Mouse (Mus musculus): ENCODE measurements around the gene Cacybp. TPM values are rescaled to one million over a fixed set of nuclear protein-coding genes. Genes with fewer than 3 reads are reported as not detected.

Gene Cacybp
- 87.0 and 94.7 TPM in 2 replicates for polyA plus RNA-seq (2015; fragmentation: Nextera tagmentation; extraction: Ambion mirVana)

DNA sequence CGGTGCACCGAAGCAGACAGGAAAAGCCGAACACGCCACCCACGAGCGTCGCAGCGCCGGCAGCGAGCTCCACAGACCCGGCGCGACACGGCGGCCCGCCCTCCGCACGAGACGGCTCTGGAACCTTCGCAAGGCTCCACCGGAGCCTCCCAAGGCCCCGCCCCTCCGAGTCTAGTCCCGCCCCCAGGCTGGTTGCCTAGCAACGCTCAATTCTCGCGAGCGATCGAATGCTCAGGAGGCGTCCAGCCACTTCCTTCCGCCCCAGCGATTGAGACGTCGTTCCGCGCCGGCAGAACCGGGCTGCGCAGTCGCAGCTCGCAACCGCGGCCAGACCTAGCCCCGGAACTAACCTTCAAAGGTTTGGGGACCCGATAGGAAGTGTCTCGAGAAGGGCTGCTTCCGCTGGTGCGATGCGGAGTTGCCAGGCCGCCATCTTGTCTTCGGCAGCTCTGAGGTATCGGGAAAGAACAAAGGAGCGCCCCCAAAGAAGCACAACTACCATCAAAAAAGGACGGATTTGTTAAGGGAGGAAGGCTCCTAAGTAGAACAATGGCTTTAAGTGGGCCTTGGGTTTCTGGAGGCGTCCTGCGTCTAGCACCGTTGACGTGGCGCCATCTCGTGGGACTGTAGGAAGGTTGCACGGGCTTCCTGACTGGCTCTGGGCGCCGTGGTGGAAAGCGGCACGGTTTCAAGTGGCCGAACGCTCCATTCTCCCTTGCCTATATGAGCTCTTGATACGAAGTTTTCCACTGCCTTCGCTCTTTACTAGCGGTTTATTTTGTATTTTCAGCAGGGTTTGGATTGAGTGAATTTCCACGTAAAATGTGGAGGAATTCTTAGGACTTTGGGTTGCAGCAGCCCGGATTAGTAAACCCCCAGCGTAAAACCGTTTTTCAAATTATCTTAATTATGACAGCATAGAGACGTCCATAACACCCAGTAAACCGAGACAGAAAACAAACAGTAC, at the start of gene Cacybp:
Cacybp (minus strand) TSS at position 173 of the 967 bp plus-strand sequence.
- ATAC-seq (ENCODE audit: low read depth): peak; percentile 96
- under 1% methylated on average over 76 of the region's 76 CpGs for WGBS (ENCODE audit: insufficient replicate concordance)

DNA sequence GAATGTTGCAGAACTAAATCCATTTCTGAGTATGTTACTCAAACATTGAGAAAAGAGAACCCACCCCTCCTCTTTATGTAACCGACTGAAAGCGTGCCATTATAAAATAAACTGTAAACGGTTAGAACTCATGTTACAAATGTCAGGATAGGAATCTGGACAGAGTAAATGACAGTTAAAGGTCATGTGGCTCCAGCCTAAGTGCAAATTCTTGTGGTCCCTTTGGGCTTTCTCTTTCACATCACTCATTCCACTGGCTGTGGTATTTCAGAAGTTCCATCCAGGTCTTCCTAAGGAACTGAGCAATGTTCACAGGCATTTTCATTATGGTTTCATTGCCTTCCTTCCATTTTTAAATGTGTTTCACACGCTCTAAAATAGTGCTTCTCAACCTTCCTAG, 49.7 kb upstream of the Cacybp start:
- H3K4me1 ChIP-seq (ENCODE audit: control insufficient read depth, low read depth, low read length): no peaks in the 10 kb centered on the region; the same call in 1 of the 2 replicates
- no peak overlapping the region for H3K4me3 ChIP-seq (ENCODE audit: low read depth, low read length)
- no peaks in the 10 kb centered on the region for H3K9me3 ChIP-seq (replicated peaks; ENCODE audit: control insufficient read depth, low read length)
- 74% methylated on average over 4 of the region's 4 CpGs for WGBS (ENCODE audit: insufficient replicate concordance)
- no peak overlapping the region for H3K9ac ChIP-seq (ENCODE audit: low read depth, low read length)
- no peak overlapping the region for H3K27ac ChIP-seq (ENCODE audit: low read length)
- no peaks in the 10 kb centered on the region for H3K27me3 ChIP-seq (ENCODE audit: control insufficient read depth, insufficient read depth, low read depth, low read length)
- no peak for ATAC-seq (ENCODE audit: low read depth)
- H3K36me3 ChIP-seq (ENCODE audit: control insufficient read depth, insufficient read depth): no peaks in the 10 kb centered on the region
- H3K4me2 ChIP-seq (ENCODE audit: low read depth, low read length): no peak overlapping the region

More for the DNA sequence above, at the start of gene Cacybp:
- Histone ChIP-seq H3K4me2 (ENCODE audit: low read depth, low read length) (peak within 1 kb of the TSS; percentile 73), H3K9me3 (replicated peaks; ENCODE audit: control insufficient read depth, low read length) (no peaks in the 10 kb centered on the region), H3K27me3 (ENCODE audit: control insufficient read depth, insufficient read depth, low read depth, low read length) (no peaks in the 10 kb centered on the region), H3K4me1 (ENCODE audit: control insufficient read depth, low read depth, low read length) (peaks cover 17% of the 10 kb centered on the region), H3K9ac (ENCODE audit: low read depth, low read length) (peak within 1 kb of the TSS; percentile 92), H3K27ac (ENCODE audit: low read length) (peak within 1 kb of the TSS; percentile 97), H3K36me3 (ENCODE audit: control insufficient read depth, insufficient read depth) (no peaks in the 10 kb centered on the region), H3K4me3 (ENCODE audit: low read depth, low read length) (peak within 1 kb of the TSS; percentile 82)

DNA sequence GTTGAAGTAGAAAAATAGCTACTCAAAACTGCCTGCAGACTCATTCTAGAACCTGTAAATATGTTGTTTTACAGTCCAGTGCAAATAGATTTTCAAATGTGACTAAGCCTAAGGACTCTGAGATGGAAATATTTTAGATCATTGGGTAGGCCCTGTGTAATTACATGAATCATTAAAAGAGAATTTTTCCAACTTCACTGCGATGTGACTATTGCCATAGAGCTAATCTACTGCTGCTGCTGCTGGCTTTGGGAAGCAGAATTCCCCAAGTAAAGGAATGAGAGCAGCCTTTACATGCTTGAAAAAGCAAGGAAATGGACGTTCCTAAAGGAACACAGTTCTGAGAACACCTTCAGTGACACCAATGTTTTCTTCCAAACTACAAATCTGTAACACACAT, 49.2 kb upstream of the Cacybp start:
- Histone ChIP-seq H3K4me3 (ENCODE audit: low read depth, low read length) (no peak overlapping the region), H3K36me3 (ENCODE audit: control insufficient read depth, insufficient read depth) (no peaks in the 10 kb centered on the region), H3K4me2 (ENCODE audit: low read depth, low read length) (no peak overlapping the region), H3K27me3 (ENCODE audit: control insufficient read depth, insufficient read depth, low read depth, low read length) (no peaks in the 10 kb centered on the region), H3K9me3 (replicated peaks; ENCODE audit: control insufficient read depth, low read length) (no peaks in the 10 kb centered on the region), H3K9ac (ENCODE audit: low read depth, low read length) (no peak overlapping the region), H3K4me1 (ENCODE audit: control insufficient read depth, low read depth, low read length) (no peaks in the 10 kb centered on the region; the same call in 1 of the 2 replicates), H3K27ac (ENCODE audit: low read length) (no peak overlapping the region)
- 85% methylated on average over 2 of the region's 2 CpGs for WGBS (ENCODE audit: insufficient replicate concordance)
- ATAC-seq (ENCODE audit: low read depth): no peak

DNA sequence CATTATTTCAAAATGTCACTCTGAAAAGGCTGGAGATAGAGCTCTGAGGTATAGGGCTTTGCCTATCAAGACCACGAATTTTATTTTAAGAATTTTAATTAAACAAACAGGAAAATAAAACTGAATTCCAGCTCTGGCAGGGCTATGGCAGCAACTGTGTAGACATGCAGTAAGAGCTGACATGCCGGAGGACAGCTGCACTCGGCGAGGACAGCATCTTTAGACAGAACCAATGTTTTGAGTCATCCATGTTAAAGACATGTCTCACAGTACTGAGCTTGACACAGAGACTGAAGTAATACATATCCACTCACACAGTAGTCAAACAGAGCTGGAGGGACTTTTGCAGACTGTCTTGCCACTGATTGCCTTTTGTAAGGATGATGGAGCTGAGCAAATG, 47.9 kb upstream of the Cacybp start:
- Histone ChIP-seq H3K4me3 (ENCODE audit: low read depth, low read length) (no peak overlapping the region), H3K27me3 (ENCODE audit: control insufficient read depth, insufficient read depth, low read depth, low read length) (no peaks in the 10 kb centered on the region), H3K9ac (ENCODE audit: low read depth, low read length) (no peak overlapping the region), H3K9me3 (replicated peaks; ENCODE audit: control insufficient read depth, low read length) (no peaks in the 10 kb centered on the region), H3K4me1 (ENCODE audit: control insufficient read depth, low read depth, low read length) (no peaks in the 10 kb centered on the region; the same call in 1 of the 2 replicates), H3K36me3 (ENCODE audit: control insufficient read depth, insufficient read depth) (no peaks in the 10 kb centered on the region), H3K27ac (ENCODE audit: low read length) (no peak overlapping the region), H3K4me2 (ENCODE audit: low read depth, low read length) (no peak overlapping the region)
- no peak for ATAC-seq (ENCODE audit: low read depth)
- 71% methylated on average over 4 of the region's 4 CpGs for WGBS (ENCODE audit: insufficient replicate concordance)

DNA sequence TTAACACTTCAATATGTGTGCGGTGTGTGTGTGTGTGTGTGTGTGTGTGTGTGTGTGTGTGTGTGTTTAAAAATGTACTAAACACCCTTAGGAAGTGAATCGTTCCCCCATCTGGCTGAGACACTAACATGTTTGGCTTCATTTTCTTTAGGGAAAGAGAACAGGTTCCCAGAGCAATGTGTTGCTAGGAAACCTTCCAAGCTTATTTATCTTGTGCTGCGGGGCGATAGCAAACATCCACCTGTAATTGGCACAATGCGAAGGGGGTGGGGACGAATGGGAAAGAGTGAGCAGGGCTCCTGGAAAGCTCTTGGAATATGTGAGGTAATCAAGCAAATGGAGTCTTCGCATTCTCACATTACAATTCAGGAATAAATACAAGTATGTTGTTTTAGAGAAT, 47.2 kb upstream of the Cacybp start:
- no peak for ATAC-seq (ENCODE audit: low read depth)
- H3K4me3 ChIP-seq (ENCODE audit: low read depth, low read length): no peak overlapping the region
- no peak overlapping the region for H3K27ac ChIP-seq (ENCODE audit: low read length)
- no peak overlapping the region for H3K4me2 ChIP-seq (ENCODE audit: low read depth, low read length)
- no peak overlapping the region for H3K9ac ChIP-seq (ENCODE audit: low read depth, low read length)
- no peaks in the 10 kb centered on the region for H3K9me3 ChIP-seq (replicated peaks; ENCODE audit: control insufficient read depth, low read length)
- whole genome bisulfite sequencing (ENCODE audit: insufficient replicate concordance): 74% methylated on average over 7 of the region's 7 CpGs
- no peaks in the 10 kb centered on the region for H3K27me3 ChIP-seq (ENCODE audit: control insufficient read depth, insufficient read depth, low read depth, low read length)
- H3K4me1 ChIP-seq (ENCODE audit: control insufficient read depth, low read depth, low read length): no peaks in the 10 kb centered on the region; the same call in 1 of the 2 replicates
- H3K36me3 ChIP-seq (ENCODE audit: control insufficient read depth, insufficient read depth): no peaks in the 10 kb centered on the region

DNA sequence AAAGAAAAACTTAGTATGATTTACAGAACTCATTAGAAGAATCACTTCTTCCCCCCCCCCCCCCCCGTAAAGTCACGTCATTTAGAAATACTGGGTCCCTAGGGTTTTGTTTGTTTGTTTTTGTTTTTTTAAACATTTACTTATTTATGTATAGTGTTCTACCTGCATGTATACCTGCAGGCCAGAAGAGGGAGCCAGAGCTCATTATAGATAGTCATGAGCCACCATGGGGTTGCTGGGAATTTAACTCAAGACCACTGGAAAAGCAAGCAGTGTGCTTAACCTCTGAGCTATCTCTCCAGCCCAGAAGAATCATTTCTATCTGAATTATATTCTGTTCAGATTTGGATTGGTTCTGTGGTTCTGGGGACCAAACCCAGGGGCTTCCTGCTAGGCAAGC, 40.4 kb upstream of the Cacybp start:
- Histone ChIP-seq H3K9ac (ENCODE audit: low read depth, low read length) (no peak overlapping the region), H3K27ac (ENCODE audit: low read length) (no peak overlapping the region), H3K4me3 (ENCODE audit: low read depth, low read length) (no peak overlapping the region), H3K4me1 (ENCODE audit: control insufficient read depth, low read depth, low read length) (no peaks in the 10 kb centered on the region), H3K4me2 (ENCODE audit: low read depth, low read length) (no peak overlapping the region), H3K36me3 (ENCODE audit: control insufficient read depth, insufficient read depth) (no peaks in the 10 kb centered on the region), H3K27me3 (ENCODE audit: control insufficient read depth, insufficient read depth, low read depth, low read length) (no peaks in the 10 kb centered on the region), H3K9me3 (replicated peaks; ENCODE audit: control insufficient read depth, low read length) (no peaks in the 10 kb centered on the region)
- WGBS (ENCODE audit: insufficient replicate concordance): 72% methylated on average over 2 of the region's 2 CpGs
- no peak for ATAC-seq (ENCODE audit: low read depth)

DNA sequence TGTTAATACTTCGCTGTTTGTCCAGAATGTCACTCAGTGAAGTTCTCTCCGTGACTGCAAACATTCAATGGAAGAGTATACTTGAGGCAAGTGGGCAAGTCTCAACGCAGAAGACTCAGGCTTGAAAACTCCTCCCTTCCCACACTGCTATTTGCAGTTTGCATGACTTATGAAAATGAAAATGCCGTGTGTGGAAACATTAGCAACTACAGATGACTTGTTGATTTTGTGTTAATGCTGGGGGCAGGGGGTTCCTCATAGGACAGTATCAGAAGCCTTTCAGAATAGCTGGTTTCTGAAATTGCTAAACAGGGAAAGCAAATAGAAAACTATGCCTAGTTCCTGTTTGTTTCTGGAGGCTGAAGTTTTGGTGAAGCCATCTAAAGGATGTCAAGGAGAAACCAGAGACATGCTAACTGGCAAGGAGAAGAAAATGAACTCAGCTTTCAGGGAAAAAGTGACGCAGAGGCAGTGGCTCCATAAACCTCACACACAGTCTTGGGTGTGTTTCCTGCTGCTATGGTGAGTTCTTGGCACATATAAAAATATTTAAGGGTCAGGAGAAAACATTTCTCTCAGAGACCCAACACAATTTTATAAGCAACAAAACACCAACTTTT, 38.8 kb upstream of the Cacybp start:
- WGBS (ENCODE audit: insufficient replicate concordance): 59% methylated on average over 5 of the region's 5 CpGs
- no peaks in the 10 kb centered on the region for H3K27me3 ChIP-seq (ENCODE audit: control insufficient read depth, insufficient read depth, low read depth, low read length)
- H3K9me3 ChIP-seq (replicated peaks; ENCODE audit: control insufficient read depth, low read length): no peaks in the 10 kb centered on the region
- no peak for ATAC-seq (ENCODE audit: low read depth)
- no peak overlapping the region for H3K4me3 ChIP-seq (ENCODE audit: low read depth, low read length)
- no peaks in the 10 kb centered on the region for H3K4me1 ChIP-seq (ENCODE audit: control insufficient read depth, low read depth, low read length)
- H3K27ac ChIP-seq (ENCODE audit: low read length): no peak overlapping the region
- no peak overlapping the region for H3K4me2 ChIP-seq (ENCODE audit: low read depth, low read length)
- no peak overlapping the region for H3K9ac ChIP-seq (ENCODE audit: low read depth, low read length)
- H3K36me3 ChIP-seq (ENCODE audit: control insufficient read depth, insufficient read depth): no peaks in the 10 kb centered on the region

DNA sequence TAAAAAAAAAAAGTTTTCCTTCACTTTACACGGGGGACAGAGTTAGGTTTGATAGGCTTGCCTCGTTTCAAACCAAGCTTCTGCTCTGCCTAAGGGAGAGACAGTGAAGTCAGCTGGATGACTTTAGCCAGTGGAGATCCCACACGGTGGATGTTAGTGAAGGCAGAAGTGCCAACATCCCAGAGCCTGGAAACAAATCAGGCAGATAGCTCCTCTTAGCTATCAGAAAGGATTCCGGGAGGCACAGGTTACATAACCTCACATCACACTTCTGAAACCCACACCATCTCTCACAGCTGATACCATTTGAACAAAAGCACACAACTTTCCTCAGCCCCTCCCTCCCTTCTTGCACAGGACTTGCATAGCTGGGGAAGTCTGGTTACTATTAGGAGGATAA, 38.1 kb upstream of the Cacybp start:
- H3K4me2 ChIP-seq (ENCODE audit: low read depth, low read length): no peak overlapping the region
- ATAC-seq (ENCODE audit: low read depth): no peak
- H3K36me3 ChIP-seq (ENCODE audit: control insufficient read depth, insufficient read depth): no peaks in the 10 kb centered on the region
- no peaks in the 10 kb centered on the region for H3K27me3 ChIP-seq (ENCODE audit: control insufficient read depth, insufficient read depth, low read depth, low read length)
- H3K27ac ChIP-seq (ENCODE audit: low read length): no peak overlapping the region
- WGBS (ENCODE audit: insufficient replicate concordance): 51% methylated on average over 4 of the region's 4 CpGs
- no peaks in the 10 kb centered on the region for H3K9me3 ChIP-seq (replicated peaks; ENCODE audit: control insufficient read depth, low read length)
- H3K9ac ChIP-seq (ENCODE audit: low read depth, low read length): no peak overlapping the region
- H3K4me3 ChIP-seq (ENCODE audit: low read depth, low read length): no peak overlapping the region
- no peaks in the 10 kb centered on the region for H3K4me1 ChIP-seq (ENCODE audit: control insufficient read depth, low read depth, low read length)

DNA sequence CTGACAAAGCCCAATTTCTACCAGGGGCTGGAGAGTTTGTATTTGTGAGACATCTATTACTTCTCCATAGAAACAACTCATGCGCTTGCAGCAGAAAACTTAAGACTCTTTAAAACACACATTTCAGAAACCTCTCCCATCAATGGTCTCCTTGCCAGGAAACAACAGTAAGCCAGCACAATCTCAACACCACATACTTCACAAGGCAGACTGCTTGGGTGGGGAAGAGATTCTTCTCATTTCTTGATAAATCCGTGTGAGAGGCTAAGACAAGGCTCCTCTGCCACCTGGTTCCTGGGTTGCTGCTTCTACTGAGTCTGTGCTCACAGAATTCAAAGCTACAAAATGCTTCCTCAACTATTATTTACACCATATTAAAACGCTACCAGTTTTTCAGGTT, 37.1 kb upstream of the Cacybp start:
- Histone ChIP-seq H3K27me3 (ENCODE audit: control insufficient read depth, insufficient read depth, low read depth, low read length) (no peaks in the 10 kb centered on the region), H3K36me3 (ENCODE audit: control insufficient read depth, insufficient read depth) (no peaks in the 10 kb centered on the region), H3K9ac (ENCODE audit: low read depth, low read length) (no peak overlapping the region), H3K4me1 (ENCODE audit: control insufficient read depth, low read depth, low read length) (no peaks in the 10 kb centered on the region), H3K4me3 (ENCODE audit: low read depth, low read length) (no peak overlapping the region), H3K27ac (ENCODE audit: low read length) (no peak overlapping the region), H3K4me2 (ENCODE audit: low read depth, low read length) (no peak overlapping the region), H3K9me3 (replicated peaks; ENCODE audit: control insufficient read depth, low read length) (no peaks in the 10 kb centered on the region)
- ATAC-seq (ENCODE audit: low read depth): no peak
- WGBS (ENCODE audit: insufficient replicate concordance): 53% methylated on average over 3 of the region's 3 CpGs
